Mouse (Mus musculus): ENCODE measurements at regions not wholly inside any gene's neighbourhood (a gene's known extent, or its start where the extent isn't known, plus 50 kb on each side); places are given as distances from the start of the nearest gene placed in this dataset.
"Not testable (repeated sequence)": the region's sequence is repeated elsewhere in the genome, so short reads cannot be mapped to it uniquely, and the experiment has no call there.

DNA sequence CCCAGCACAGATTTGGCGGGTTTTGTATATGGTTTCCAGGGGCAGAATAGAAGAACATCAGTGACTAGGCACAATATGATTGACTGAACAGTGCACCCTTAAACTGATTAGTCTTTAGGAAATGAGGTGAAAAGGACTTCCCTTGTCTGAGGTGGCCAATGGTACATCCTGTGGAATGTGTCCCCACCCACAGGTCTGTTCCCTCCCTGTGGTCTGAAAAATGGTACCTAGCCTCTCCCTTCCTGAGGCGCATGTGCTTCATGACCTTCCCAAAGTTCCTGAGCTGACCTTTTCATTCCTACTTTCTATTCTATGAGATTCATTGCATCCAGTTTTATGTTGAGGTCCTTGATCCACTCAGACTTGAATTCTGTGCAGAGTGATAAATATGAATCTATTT, 76.0 kb downstream of the Zfp97 start:
- DNase-seq, result not testable (repeated sequence)
- intact Hi-C loops (cut with DNase I), result loop anchor here (5.0 to 10.0 kb wide), 2 partner anchors 135 to 232 kb away; partner anchors contain the start of gene Zfp960

DNA sequence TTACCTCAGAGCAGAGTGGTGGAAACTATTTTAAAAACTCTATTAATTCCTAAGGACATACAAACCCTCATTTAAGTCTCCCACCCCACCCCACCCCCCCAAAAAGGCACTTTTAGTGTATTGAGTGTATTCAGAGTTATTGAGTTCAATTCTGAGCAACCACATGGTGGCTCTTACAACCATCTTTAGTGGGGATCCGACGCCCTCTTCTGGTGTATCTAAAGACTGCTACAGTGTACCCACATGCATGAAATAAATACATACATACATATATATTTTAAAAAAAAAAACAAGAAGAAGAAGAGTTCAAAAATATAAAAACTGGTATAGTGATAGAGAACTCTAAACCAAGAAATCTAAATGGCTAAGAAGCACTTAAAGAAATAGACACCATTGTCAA, 107.9 kb downstream of the Zfp97 start:
- intact Hi-C loops (cut with DNase I), result no loop called here
- DNase-seq, result no peak

DNA sequence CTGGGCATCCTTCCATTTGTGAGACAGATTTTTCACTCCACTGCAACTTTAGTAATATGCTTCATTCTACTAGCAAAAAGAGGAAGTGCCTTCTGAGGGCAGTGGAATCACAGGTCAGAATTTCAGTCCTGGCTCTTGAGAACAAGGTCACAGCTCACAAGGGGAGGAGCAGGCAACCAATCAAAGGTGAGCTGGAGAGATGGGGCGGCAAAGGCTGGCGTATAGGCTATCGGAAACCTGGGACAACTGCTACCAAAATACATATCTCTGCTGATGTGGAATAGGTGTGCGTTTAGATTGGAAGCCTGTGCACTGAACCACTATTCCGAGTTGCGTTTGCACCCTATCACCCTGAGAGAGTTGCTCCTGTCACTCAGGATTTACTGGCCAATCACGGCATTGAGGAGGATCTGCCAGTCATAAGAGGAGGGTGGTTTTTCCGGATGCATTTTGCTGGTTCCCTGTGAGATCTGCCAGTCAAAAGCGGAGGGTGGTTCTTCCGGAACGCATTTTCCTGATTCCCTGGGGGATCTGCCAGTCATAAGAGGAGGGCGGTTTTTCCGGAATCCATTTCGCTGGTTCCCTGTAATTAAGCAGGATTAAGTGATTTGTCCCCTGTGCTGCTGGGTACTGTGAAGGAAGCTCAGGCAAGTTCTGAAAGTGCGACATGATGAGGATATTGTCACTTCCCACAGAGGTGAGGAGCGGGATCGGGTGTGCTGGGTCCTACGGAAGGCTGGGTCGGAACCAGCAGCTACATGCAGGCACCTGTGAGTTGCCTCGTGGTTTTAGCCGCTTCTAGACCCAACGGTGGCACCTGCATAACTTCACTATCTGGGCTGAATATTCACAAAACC, 113.3 kb downstream of the Zfp97 start:
- intact Hi-C loops (cut with DNase I), result loop anchor here (2.0 to 5.0 kb wide), 3 partner anchors 47 to 158 kb away; partner anchors contain the start of gene Riok2
- DNase-seq, result peak; percentile 87 to 91

DNA sequence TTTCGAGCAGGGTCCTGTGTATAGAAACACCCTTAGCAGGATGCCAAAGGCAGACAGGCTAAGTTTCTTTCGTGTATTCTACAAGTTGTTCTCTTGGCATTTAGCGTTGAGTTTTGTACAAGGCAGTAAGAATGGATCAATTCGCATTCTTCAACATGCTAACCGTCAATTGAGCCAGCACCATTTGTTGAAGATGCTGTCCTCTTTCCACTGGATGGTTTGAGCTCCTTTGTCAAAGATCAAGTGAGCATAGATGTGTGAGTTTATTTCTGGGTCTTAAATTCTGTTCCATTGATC, 113.9 kb downstream of the Zfp97 start:
- DNase-seq, result not testable (repeated sequence)
- intact Hi-C loops (cut with DNase I), result loop anchor here (2.0 kb wide), 1 partner anchor 140 kb away; the partner anchor contains the start of gene Riok2
